Mouse (Mus musculus): ENCODE results near the gene Zfp523. TPM values are rescaled to one million over a fixed set of nuclear protein-coding genes. Genes with fewer than 3 reads are reported as not detected.

Gene Zfp523
- total and polyA plus RNA-seq, 3 experiments: 29.5 to 53.0 TPM; not detected in 1

GRCm38 (mm10) chr17:28154970-28155369 lies 22.0 kb upstream of the Zfp523 start:
- H3K79me2 ChIP-seq (ENCODE audit: control insufficient read depth, insufficient read depth, low read length, poor library complexity): no peaks in the 10 kb centered on the region
- no peaks in the 10 kb centered on the region for H3K9me3 ChIP-seq (replicated peaks; ENCODE audit: insufficient read depth, low read length)
- TF ChIP-seq ZNF384 (IDR thresholded peaks at IDR 0.05; ENCODE audit: low read depth, low read length): no peak
- no peak for TF ChIP-seq POLR2A (IDR thresholded peaks at IDR 0.05; ENCODE audit: control insufficient read depth in 1 of 2, insufficient read depth in 1 of 2, low read depth in 1 of 2, low read length in 2 of 2, poor library complexity in 1 of 2)
- no peak for TF ChIP-seq GABPA (IDR thresholded peaks at IDR 0.05; ENCODE audit: low read depth, low read length)
- TF ChIP-seq ZKSCAN1 (IDR thresholded peaks at IDR 0.05; ENCODE audit: low read depth, low read length): no peak
- TF ChIP-seq ZMIZ1 (IDR thresholded peaks at IDR 0.05; ENCODE audit: low read depth, low read length): no peak
- no peak for TF ChIP-seq GATA1 (IDR thresholded peaks at IDR 0.05; ENCODE audit: low read depth, low read length)
- TF ChIP-seq POLR2AphosphoS5 (IDR thresholded peaks at IDR 0.05; ENCODE audit: borderline replicate concordance, low read depth, low read length): no peak
- TF ChIP-seq EP300 (IDR thresholded peaks at IDR 0.05; ENCODE audit: low read depth in 1 of 2, low read length in 2 of 2): no peak
- no peak for TF ChIP-seq USF2 (IDR thresholded peaks at IDR 0.05; ENCODE audit: borderline replicate concordance in 1 of 2, insufficient read depth in 1 of 2, low read depth in 1 of 2, low read length in 2 of 2)
- no peak for TF ChIP-seq MYB (IDR thresholded peaks at IDR 0.05; ENCODE audit: low read depth, low read length)
- no peak for TF ChIP-seq ELF1 (IDR thresholded peaks at IDR 0.05; ENCODE audit: low read depth, low read length)
- no peak for TF ChIP-seq UBTF (IDR thresholded peaks at IDR 0.05; ENCODE audit: borderline replicate concordance, insufficient read depth, low read depth, low read length)
- TF ChIP-seq USF1 (IDR thresholded peaks at IDR 0.05; ENCODE audit: low read depth, low read length): no peak
- no peak for TF ChIP-seq ZC3H11A (IDR thresholded peaks at IDR 0.05; ENCODE audit: low read depth, low read length)
- no peak for TF ChIP-seq BHLHE40 (IDR thresholded peaks at IDR 0.05; ENCODE audit: borderline replicate concordance, low read depth, low read length)
- no peak for TF ChIP-seq RAD21 (IDR thresholded peaks at IDR 0.05; ENCODE audit: low read depth, low read length)
- TF ChIP-seq CHD2 (IDR thresholded peaks at IDR 0.05; ENCODE audit: low read length): no peak
- no peak for TF ChIP-seq CTCF (IDR thresholded peaks at IDR 0.05 in 2 of 3, conservative IDR thresholded peaks at IDR 0.05 in 1 of 3; ENCODE audit: control insufficient read depth in 1 of 3, insufficient read depth in 1 of 3, low read depth in 2 of 3, low read length in 3 of 3, poor library complexity in 1 of 3, severe bottlenecking in 1 of 3)
- no peak overlapping the region for H3K27ac ChIP-seq (ENCODE audit: control insufficient read depth, low read depth, low read length)
- no peak overlapping the region for H3K9ac ChIP-seq (ENCODE audit: control insufficient read depth, low read depth, low read length, poor library complexity, severe bottlenecking)
- no peaks in the 10 kb centered on the region for H3K36me3 ChIP-seq (ENCODE audit: control insufficient read depth in 1 of 2, insufficient read depth in 2 of 2, low read length in 2 of 2)
- no peak for DNase-seq (ENCODE audit: low read depth, low spot score)
- H3K4me1 ChIP-seq (ENCODE audit: control insufficient read depth in 1 of 2, insufficient read depth in 2 of 2, low read length in 2 of 2): no peaks in the 10 kb centered on the region
- H3K27me3 ChIP-seq (ENCODE audit: control insufficient read depth in 1 of 2, insufficient read depth in 2 of 2, low read length in 2 of 2): peaks cover 0 to 3% of the 10 kb centered on the region in 2 experiments; a peak in 2 of 4 replicates
- no peak overlapping the region for H3K4me3 ChIP-seq (ENCODE audit: control insufficient read depth in 1 of 2, insufficient read depth in 1 of 2, low read depth in 2 of 2, low read length in 2 of 2)

DNA sequence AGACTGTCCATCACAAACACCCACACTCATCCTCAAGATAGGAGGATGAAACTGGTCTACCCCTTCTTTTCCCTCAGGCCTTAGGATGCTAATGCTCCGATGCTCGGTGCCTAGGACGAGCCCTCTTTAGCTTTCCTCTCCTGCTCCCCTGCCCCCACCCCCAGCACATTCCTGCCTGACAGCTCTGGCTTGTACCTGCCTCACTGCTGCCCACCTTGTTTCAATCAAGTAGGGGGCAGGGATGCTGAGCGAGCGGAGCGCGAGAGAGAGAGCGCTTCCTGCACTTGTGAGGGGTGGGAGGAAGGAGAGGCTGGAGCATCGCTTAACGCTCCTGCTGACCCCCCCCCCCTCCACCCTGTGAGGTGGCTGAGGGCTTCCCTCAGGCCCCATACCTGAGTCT lies 16.6 kb upstream of the Zfp523 start:
- no peaks in the 10 kb centered on the region for H3K79me2 ChIP-seq (ENCODE audit: control insufficient read depth, insufficient read depth, low read length, poor library complexity)
- no peak overlapping the region for H3K9ac ChIP-seq (ENCODE audit: control insufficient read depth, low read depth, low read length, poor library complexity, severe bottlenecking)
- TF ChIP-seq RCOR1 (IDR thresholded peaks at IDR 0.05; ENCODE audit: low read depth, low read length) (no peak), USF1 (IDR thresholded peaks at IDR 0.05; ENCODE audit: low read depth, low read length) (no peak), SIN3A (IDR thresholded peaks at IDR 0.05; ENCODE audit: low read length) (no peak), EP300 (IDR thresholded peaks at IDR 0.05; ENCODE audit: low read depth in 1 of 2, low read length in 2 of 2) (no peak), SMC3 (IDR thresholded peaks at IDR 0.05; ENCODE audit: low read depth, low read length) (no peak), MYB (IDR thresholded peaks at IDR 0.05; ENCODE audit: low read depth, low read length) (no peak), POLR2AphosphoS2 (IDR thresholded peaks at IDR 0.05; ENCODE audit: low read length) (no peak), HCFC1 (IDR thresholded peaks at IDR 0.05; ENCODE audit: low read depth, low read length) (no peak), ZNF384 (IDR thresholded peaks at IDR 0.05; ENCODE audit: low read depth, low read length) (no peak), MAX (IDR thresholded peaks at IDR 0.05; ENCODE audit: low read length) (no peak), ZMIZ1 (IDR thresholded peaks at IDR 0.05; ENCODE audit: low read depth, low read length) (no peak), BHLHE40 (IDR thresholded peaks at IDR 0.05; ENCODE audit: borderline replicate concordance, low read depth, low read length) (no peak), TAL1 (IDR thresholded peaks at IDR 0.05; ENCODE audit: low read length) (no peak), RAD21 (IDR thresholded peaks at IDR 0.05; ENCODE audit: low read depth, low read length) (no peak), POLR2A (IDR thresholded peaks at IDR 0.05; ENCODE audit: control insufficient read depth in 1 of 2, insufficient read depth in 1 of 2, low read depth in 1 of 2, low read length in 2 of 2, poor library complexity in 1 of 2) (no peak), NELFE (IDR thresholded peaks at IDR 0.05; ENCODE audit: low read depth, low read length) (no peak)
- H3K4me1 ChIP-seq (ENCODE audit: control insufficient read depth in 1 of 2, insufficient read depth in 2 of 2, low read length in 2 of 2): no peaks in the 10 kb centered on the region
- H3K27ac ChIP-seq (ENCODE audit: control insufficient read depth, low read depth, low read length): no peak overlapping the region
- DNase-seq (ENCODE audit: low read depth, low spot score): no peak
- no peaks in the 10 kb centered on the region for H3K9me3 ChIP-seq (replicated peaks; ENCODE audit: insufficient read depth, low read length)
- no peaks in the 10 kb centered on the region for H3K36me3 ChIP-seq (ENCODE audit: control insufficient read depth in 1 of 2, insufficient read depth in 2 of 2, low read length in 2 of 2)
- H3K4me3 ChIP-seq (ENCODE audit: control insufficient read depth in 1 of 2, insufficient read depth in 1 of 2, low read depth in 2 of 2, low read length in 2 of 2): no peak overlapping the region
- H3K27me3 ChIP-seq (ENCODE audit: control insufficient read depth in 1 of 2, insufficient read depth in 2 of 2, low read length in 2 of 2): peaks cover 0 to 5% of the 10 kb centered on the region in 2 experiments; a peak in 3 of 4 replicates
